Mouse (Mus musculus): Measurements from ENCODE around the gene Tyro3. TPM values are rescaled to one million over a fixed set of nuclear protein-coding genes. Genes with fewer than 3 reads are reported as not detected.

Gene Tyro3
- polyA plus RNA-seq, 1 experiment from 2014 or later, result 20.0 TPM

DNA sequence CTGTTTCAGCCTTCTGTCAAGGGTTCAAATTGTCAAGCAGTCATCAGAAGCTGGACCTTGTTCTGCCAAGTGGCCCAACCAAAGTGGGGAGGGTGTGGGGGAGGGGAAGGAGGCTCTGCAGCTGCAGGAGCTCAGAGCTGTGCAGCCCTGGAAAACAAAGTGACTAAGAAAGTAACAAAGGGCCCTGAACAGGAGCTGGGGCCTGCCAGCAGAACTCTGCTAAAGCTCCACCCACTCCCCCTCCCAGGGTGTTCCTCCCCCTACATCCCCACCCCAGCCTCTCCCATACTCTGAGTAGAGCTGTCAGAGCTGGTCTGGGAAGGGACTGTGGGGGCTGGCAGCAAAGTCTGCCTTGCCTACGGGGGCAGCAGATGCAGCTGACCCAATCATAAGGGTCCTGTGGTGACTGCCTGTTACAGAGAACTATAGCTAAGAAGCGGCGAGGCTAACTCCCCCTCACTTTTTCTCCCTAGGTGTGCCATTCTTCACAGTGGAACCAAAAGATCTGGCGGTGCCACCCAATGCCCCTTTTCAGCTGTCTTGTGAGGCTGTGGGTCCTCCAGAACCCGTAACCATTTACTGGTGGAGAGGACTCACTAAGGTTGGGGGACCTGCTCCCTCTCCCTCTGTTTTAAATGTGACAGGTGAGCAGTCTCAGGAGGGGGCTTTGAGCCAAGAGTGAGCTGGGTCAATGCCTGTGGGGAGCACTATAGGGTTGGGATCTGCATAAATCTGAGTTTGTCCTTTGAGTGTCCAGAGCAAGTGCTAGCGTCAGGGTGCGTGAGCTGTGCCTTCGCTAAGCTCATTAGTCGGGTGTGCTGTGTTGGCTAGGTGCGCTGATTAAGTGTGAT is 5.5 kb downstream of the Tyro3 start:
- DNase-seq (ENCODE audit: low spot score) (peak; percentile 50), ATAC-seq (ENCODE audit: insufficient read depth, low FRiP score, low TSS enrichment) (peak; percentile 48)
- 36% methylated on average over 10 of the region's 10 CpGs for WGBS
- H3K4me2 ChIP-seq (ENCODE audit: low read depth), result no peak overlapping the region
- no peaks in the 10 kb centered on the region for H3K36me3 ChIP-seq (ENCODE audit: control insufficient read depth, insufficient read depth, low read length)
- no peaks in the 10 kb centered on the region for H3K9me3 ChIP-seq (ENCODE audit: control insufficient read depth, low read length)
- no peak overlapping the region for H3K9ac ChIP-seq (ENCODE audit: low read length)
- H3K27me3 ChIP-seq (ENCODE audit: control insufficient read depth, insufficient read depth, low read length), result no peaks in the 10 kb centered on the region
- H3K4me1 ChIP-seq (ENCODE audit: control insufficient read depth, insufficient read depth, low read length), result peaks cover 30% of the 10 kb centered on the region
- no peak overlapping the region for H3K4me3 ChIP-seq (ENCODE audit: low read depth, low read length)
- no peak overlapping the region for H3K27ac ChIP-seq (ENCODE audit: low read depth, low read length)

DNA sequence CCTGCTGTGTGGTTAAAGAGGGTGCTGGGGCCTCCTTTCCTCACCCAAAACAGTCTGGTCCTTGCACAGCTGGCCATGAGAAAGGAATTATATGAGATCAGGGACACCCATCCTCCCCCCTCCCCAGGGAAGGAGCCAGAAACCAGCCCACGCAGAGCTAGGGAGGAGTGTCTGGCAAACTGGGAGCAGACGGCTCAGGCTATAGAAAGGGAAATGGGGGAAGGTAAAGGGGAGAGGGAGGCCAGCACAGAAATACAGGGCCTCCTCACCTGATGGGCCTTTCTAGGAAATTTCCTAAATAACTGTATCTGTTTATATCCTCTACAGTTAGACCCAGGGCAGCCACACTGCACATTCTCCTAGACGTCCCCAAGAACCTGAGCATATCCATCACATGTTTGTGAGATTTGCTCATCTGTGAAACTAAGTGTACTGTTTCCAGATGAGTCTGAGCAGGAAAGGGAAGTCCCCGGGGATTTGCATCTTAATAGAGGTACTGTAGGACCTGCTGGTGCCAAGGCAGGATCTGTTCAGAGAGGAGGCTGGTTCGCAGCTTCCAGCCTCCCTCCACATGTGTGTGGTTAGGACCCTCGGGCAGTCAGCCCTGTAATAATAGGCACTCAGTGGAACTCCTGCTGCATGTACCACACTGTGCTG is 6.2 kb downstream of the Tyro3 start:
- ATAC-seq (ENCODE audit: insufficient read depth, low FRiP score, low TSS enrichment) (no peak), DNase-seq (ENCODE audit: low spot score) (no peak)
- Histone ChIP-seq H3K27me3 (ENCODE audit: control insufficient read depth, insufficient read depth, low read length) (no peaks in the 10 kb centered on the region), H3K9me3 (ENCODE audit: control insufficient read depth, low read length) (no peaks in the 10 kb centered on the region), H3K36me3 (ENCODE audit: control insufficient read depth, insufficient read depth, low read length) (no peaks in the 10 kb centered on the region), H3K27ac (ENCODE audit: low read depth, low read length) (no peak overlapping the region), H3K4me1 (ENCODE audit: control insufficient read depth, insufficient read depth, low read length) (peaks cover 32% of the 10 kb centered on the region), H3K9ac (ENCODE audit: low read length) (peak overlapping the region; percentile 27; the same call in 1 of the 2 replicates), H3K4me3 (ENCODE audit: low read depth, low read length) (no peak overlapping the region), H3K4me2 (ENCODE audit: low read depth) (no peak overlapping the region)
- WGBS, result 27% methylated on average over 6 of the region's 6 CpGs

DNA sequence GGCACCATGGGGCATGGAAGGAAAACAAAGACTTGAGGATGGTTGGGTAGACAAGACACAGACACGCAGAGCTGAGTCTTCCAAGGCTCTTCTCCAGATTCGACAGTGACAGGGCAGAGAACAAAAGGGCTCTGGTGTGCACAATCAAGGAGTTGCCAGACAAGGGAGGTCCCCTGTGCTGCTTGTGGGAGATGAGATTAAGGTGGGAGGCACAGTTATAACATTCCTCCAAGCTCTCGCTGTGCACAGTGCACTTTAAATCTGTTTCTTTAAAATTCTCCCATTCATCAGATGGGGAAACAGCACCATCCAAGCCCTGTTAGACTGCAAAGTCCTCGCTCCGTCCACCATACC is 6.7 kb downstream of the Tyro3 start:
- H3K4me1 ChIP-seq (ENCODE audit: control insufficient read depth, insufficient read depth, low read length), result peaks cover 34% of the 10 kb centered on the region
- no peaks in the 10 kb centered on the region for H3K36me3 ChIP-seq (ENCODE audit: control insufficient read depth, insufficient read depth, low read length)
- H3K27ac ChIP-seq (ENCODE audit: low read depth, low read length), result no peak overlapping the region
- no peaks in the 10 kb centered on the region for H3K27me3 ChIP-seq (ENCODE audit: control insufficient read depth, insufficient read depth, low read length)
- no peak overlapping the region for H3K4me3 ChIP-seq (ENCODE audit: low read depth, low read length)
- no peak for ATAC-seq (ENCODE audit: insufficient read depth, low FRiP score, low TSS enrichment)
- H3K4me2 ChIP-seq (ENCODE audit: low read depth), result no peak overlapping the region
- H3K9me3 ChIP-seq (ENCODE audit: control insufficient read depth, low read length), result no peaks in the 10 kb centered on the region
- WGBS, result 41% methylated on average over 5 of the region's 5 CpGs
- H3K9ac ChIP-seq (ENCODE audit: low read length), result peak overlapping the region; percentile 27; the same call in 1 of the 2 replicates
- DNase-seq (ENCODE audit: low spot score), result no peak

DNA sequence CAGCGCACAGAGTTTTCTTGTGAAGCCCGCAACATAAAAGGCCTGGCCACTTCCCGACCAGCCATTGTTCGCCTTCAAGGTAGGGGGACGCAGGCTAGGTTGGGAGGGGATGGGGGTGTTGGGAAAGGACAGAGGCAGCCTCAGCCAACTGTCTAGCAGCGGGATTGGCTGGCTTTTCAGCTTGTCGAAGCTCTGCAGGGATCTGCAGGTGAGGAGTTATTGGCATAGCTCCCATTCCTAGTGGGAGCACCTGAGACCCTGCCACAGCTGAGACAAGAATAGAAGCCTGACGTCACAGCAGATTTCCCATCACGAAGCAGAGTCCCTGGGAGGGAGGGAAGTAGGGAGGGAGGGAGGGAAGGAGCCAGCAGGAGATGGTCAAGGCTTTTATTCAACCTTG is 7.2 kb downstream of the Tyro3 start:
- H3K9ac ChIP-seq (ENCODE audit: low read length), result no peak overlapping the region
- WGBS, result 33% methylated on average over 9 of the region's 9 CpGs
- H3K4me3 ChIP-seq (ENCODE audit: low read depth, low read length), result no peak overlapping the region
- H3K9me3 ChIP-seq (ENCODE audit: control insufficient read depth, low read length), result no peaks in the 10 kb centered on the region
- no peaks in the 10 kb centered on the region for H3K27me3 ChIP-seq (ENCODE audit: control insufficient read depth, insufficient read depth, low read length)
- H3K4me2 ChIP-seq (ENCODE audit: low read depth), result no peak overlapping the region
- H3K4me1 ChIP-seq (ENCODE audit: control insufficient read depth, insufficient read depth, low read length), result peaks cover 34% of the 10 kb centered on the region
- no peaks in the 10 kb centered on the region for H3K36me3 ChIP-seq (ENCODE audit: control insufficient read depth, insufficient read depth, low read length)
- no peak overlapping the region for H3K27ac ChIP-seq (ENCODE audit: low read depth, low read length)
- DNase-seq (ENCODE audit: low spot score), result no peak
- ATAC-seq (ENCODE audit: insufficient read depth, low FRiP score, low TSS enrichment), result no peak

DNA sequence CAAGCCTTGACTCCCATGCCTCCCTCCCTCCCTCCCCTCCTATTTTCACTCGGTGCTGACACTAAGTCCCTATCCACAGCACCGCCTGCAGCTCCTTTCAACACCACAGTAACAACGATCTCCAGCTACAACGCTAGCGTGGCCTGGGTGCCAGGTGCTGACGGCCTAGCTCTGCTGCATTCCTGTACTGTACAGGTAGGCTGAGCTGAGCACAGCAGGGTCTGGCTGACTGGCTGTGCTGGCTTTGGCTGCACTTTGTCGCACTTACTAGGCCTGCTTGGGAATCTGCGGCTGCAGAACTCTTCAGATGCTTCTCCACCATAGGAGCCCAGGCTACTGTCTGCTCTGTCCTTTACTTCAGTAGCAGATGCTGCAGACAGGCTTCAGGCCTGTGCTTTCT is 8.0 kb downstream of the Tyro3 start:
- 54% methylated on average over 8 of the region's 8 CpGs for WGBS
- Histone ChIP-seq H3K36me3 (ENCODE audit: control insufficient read depth, insufficient read depth, low read length) (no peaks in the 10 kb centered on the region), H3K27me3 (ENCODE audit: control insufficient read depth, insufficient read depth, low read length) (no peaks in the 10 kb centered on the region), H3K4me1 (ENCODE audit: control insufficient read depth, insufficient read depth, low read length) (peaks cover 28% of the 10 kb centered on the region), H3K9me3 (ENCODE audit: control insufficient read depth, low read length) (no peaks in the 10 kb centered on the region), H3K27ac (ENCODE audit: low read depth, low read length) (no peak overlapping the region), H3K4me3 (ENCODE audit: low read depth, low read length) (no peak overlapping the region), H3K4me2 (ENCODE audit: low read depth) (no peak overlapping the region), H3K9ac (ENCODE audit: low read length) (no peak overlapping the region)
- DNase-seq (ENCODE audit: low spot score), result no peak
- no peak for ATAC-seq (ENCODE audit: insufficient read depth, low FRiP score, low TSS enrichment)

DNA sequence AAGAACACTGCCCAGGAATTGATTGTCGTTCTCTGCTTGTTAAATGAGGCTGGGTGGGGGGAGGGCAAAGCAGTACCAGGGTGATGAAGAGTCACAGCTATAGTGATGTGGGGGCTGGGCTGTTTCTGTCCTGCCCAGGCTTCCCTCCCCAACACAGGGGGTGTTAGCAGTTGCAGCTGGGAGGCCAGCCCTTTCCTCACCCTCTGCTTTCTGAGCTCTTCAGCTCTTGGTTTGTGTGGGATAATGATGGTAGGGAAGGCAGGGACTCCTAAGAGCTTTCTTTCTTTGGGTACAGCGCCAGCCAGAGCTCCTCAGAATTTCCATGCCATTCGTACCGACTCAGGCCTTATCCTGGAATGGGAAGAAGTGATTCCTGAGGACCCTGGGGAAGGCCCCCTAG is 10.9 kb downstream of the Tyro3 start:
- ATAC-seq (ENCODE audit: insufficient read depth, low FRiP score, low TSS enrichment), result no peak

DNA sequence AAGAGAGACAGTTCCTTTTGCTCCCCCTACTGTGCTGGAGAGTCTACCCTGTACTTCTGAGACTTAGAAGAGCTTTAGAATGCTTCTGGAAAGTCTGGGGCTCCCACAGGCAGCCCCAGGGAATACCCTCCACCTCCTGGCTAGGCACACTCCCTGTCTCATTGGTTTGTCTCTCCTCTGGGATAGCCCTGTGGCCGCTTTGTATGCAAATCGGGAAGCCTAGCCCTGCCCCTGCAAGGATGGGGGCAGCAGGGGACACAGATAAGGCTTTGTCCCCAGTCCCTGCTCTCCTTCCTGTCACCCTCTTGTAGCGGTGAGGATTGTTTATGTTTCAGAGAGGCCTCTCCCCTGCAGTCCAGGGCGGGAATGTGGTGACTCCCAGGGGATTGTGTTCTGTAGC is 11.3 kb downstream of the Tyro3 start:
- WGBS, result 18% methylated on average over 4 of the region's 4 CpGs
- Histone ChIP-seq H3K4me3 (ENCODE audit: low read depth, low read length) (no peak overlapping the region), H3K9ac (ENCODE audit: low read length) (no peak overlapping the region), H3K4me2 (ENCODE audit: low read depth) (no peak overlapping the region), H3K27ac (ENCODE audit: low read depth, low read length) (no peak overlapping the region), H3K27me3 (ENCODE audit: control insufficient read depth, insufficient read depth, low read length) (no peaks in the 10 kb centered on the region), H3K36me3 (ENCODE audit: control insufficient read depth, insufficient read depth, low read length) (no peaks in the 10 kb centered on the region), H3K9me3 (ENCODE audit: control insufficient read depth, low read length) (no peaks in the 10 kb centered on the region), H3K4me1 (ENCODE audit: control insufficient read depth, insufficient read depth, low read length) (peaks cover 13% of the 10 kb centered on the region)
- ATAC-seq (ENCODE audit: insufficient read depth, low FRiP score, low TSS enrichment), result no peak
- DNase-seq (ENCODE audit: low spot score), result no peak

More for the DNA sequence above, 10.9 kb downstream of the Tyro3 start:
- Histone ChIP-seq H3K4me2 (ENCODE audit: low read depth) (no peak overlapping the region), H3K4me3 (ENCODE audit: low read depth, low read length) (no peak overlapping the region), H3K4me1 (ENCODE audit: control insufficient read depth, insufficient read depth, low read length) (peaks cover 17% of the 10 kb centered on the region), H3K27ac (ENCODE audit: low read depth, low read length) (no peak overlapping the region), H3K9ac (ENCODE audit: low read length) (no peak overlapping the region), H3K9me3 (ENCODE audit: control insufficient read depth, low read length) (no peaks in the 10 kb centered on the region), H3K27me3 (ENCODE audit: control insufficient read depth, insufficient read depth, low read length) (no peaks in the 10 kb centered on the region), H3K36me3 (ENCODE audit: control insufficient read depth, insufficient read depth, low read length) (no peaks in the 10 kb centered on the region)
- no peak for DNase-seq (ENCODE audit: low spot score)
- WGBS, result 23% methylated on average over 4 of the region's 4 CpGs

DNA sequence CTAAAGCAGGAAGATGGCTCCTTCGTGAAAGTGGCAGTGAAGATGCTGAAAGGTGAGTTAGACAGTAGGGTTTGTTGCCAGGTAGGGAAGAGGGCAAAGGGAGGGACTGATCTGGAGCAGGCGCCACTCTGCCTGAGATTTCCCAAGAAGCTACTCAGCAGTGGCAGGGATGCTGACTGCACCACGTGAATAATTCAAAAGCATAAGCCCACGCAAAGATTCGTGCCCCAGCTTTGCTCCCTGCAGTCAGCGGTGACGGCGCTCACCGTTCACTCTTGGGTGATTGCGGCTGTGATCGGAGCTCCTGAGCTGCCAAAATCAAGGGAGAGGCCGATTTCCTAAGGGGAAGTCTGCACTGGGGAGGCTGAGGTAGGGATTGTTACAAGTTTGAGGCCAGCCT is 13.4 kb downstream of the Tyro3 start:
- H3K4me2 ChIP-seq (ENCODE audit: low read depth), result no peak overlapping the region
- ATAC-seq (ENCODE audit: insufficient read depth, low FRiP score, low TSS enrichment) (no peak), DNase-seq (ENCODE audit: low spot score) (no peak)
- no peak overlapping the region for H3K4me3 ChIP-seq (ENCODE audit: low read depth, low read length)
- no peaks in the 10 kb centered on the region for H3K27me3 ChIP-seq (ENCODE audit: control insufficient read depth, insufficient read depth, low read length)
- H3K9me3 ChIP-seq (ENCODE audit: control insufficient read depth, low read length), result no peaks in the 10 kb centered on the region
- no peak overlapping the region for H3K9ac ChIP-seq (ENCODE audit: low read length)
- H3K27ac ChIP-seq (ENCODE audit: low read depth, low read length), result no peak overlapping the region
- WGBS, result 84% methylated on average over 12 of the region's 12 CpGs
- no peaks in the 10 kb centered on the region for H3K36me3 ChIP-seq (ENCODE audit: control insufficient read depth, insufficient read depth, low read length)
- peaks cover 4% of the 10 kb centered on the region; the same call in 1 of the 2 replicates for H3K4me1 ChIP-seq (ENCODE audit: control insufficient read depth, insufficient read depth, low read length)

Measured in neural tube, embryonic 11.5 days (tissue).